Mouse (Mus musculus): ENCODE data around the gene Rundc3a.

Gene Rundc3a

GRCm38 (mm10) chr11:102436471-102436790, 43.2 kb downstream of the Rundc3a start:
- DNase-seq, result no peak

- peak in 1 of 2 experiments; percentile 46 for DNase-seq
These were observed 44.2 kb downstream of the Rundc3a start for GRCm38 (mm10) chr11:102437120-102438061.

GRCm38 (mm10) chr11:102438212-102439092, 45.2 kb downstream of the Rundc3a start:
- peak; percentile 41 to 74 for DNase-seq

GRCm38 (mm10) chr11:102439093-102440082, 46.2 kb downstream of the Rundc3a start:
- no peak for DNase-seq

GRCm38 (mm10) chr11:102440255-102440654, 47.1 kb downstream of the Rundc3a start:
- no peak for DNase-seq

- no peak for DNase-seq
These were observed 48.2 kb downstream of the Rundc3a start for GRCm38 (mm10) chr11:102441434-102441833.

- no peak for DNase-seq
These were observed 48.9 kb downstream of the Rundc3a start for GRCm38 (mm10) chr11:102442089-102442488.

GRCm38 (mm10) chr11:102443740-102444139, 50.5 kb downstream of the Rundc3a start:
- no peak for DNase-seq

GRCm38 (mm10) chr11:102444321-102444720, 51.1 kb downstream of the Rundc3a start:
- DNase-seq, result no peak

GRCm38 (mm10) chr11:102444781-102445180, 51.6 kb downstream of the Rundc3a start:
- no peak for DNase-seq

- no peak for DNase-seq
These were observed 52.2 kb downstream of the Rundc3a start for GRCm38 (mm10) chr11:102445264-102445890.

GRCm38 (mm10) chr11:102445891-102446361, 52.7 kb downstream of the Rundc3a start:
- no peak for DNase-seq

- DNase-seq, result no peak
These were observed 53.6 kb downstream of the Rundc3a start for GRCm38 (mm10) chr11:102446581-102447461.

GRCm38 (mm10) chr11:102447497-102447896, 54.3 kb downstream of the Rundc3a start, which contains the start of gene Fam171a2:
TSS of gene Fam171a2 (minus strand) at chr11:102447682.
- peak; percentile 33 to 74 for DNase-seq

GRCm38 (mm10) chr11:102448327-102448726, 55.1 kb downstream of the Rundc3a start:
- DNase-seq, result no peak

- DNase-seq, result no peak
These were observed 56.1 kb downstream of the Rundc3a start for GRCm38 (mm10) chr11:102449043-102450008.

Measured in spleen, adult 18-20 months (tissue).